Mouse (Mus musculus) embryonic facial prominence, embryonic 11.5 days (tissue): ENCODE data around the gene Olfr263. TPM values are rescaled to one million over a fixed set of nuclear protein-coding genes. Genes with fewer than 3 reads are reported as not detected.
A peak's percentile ranks its signal among the peaks of the same experiment; 100 is the strongest.

Source experiments
- ATAC-seq: fragments of 200-750 bp; cut with Nextera tagmentation; replicated peaks from 2 replicates; pipeline ENCODE4 v1.8.0; 2017; ENCODE audit warnings: low read depth; ENCODE audit not compliant: insufficient number of reproducible peaks, low FRiP score, low TSS enrichment
- DNase-seq: peaks from one replicate; pipeline ENCODE4 v3.0.0-alpha.2; 2015; ENCODE audit warnings: low spot score
- H3K27ac ChIP-seq: fragments of 300-500 bp; sonication (generic); replicated peaks from 2 replicates; pipeline ENCODE4 v1.5.1; 2014; ENCODE audit warnings: mild to moderate bottlenecking, low read depth, low read length, control low read depth
- H3K27me3 ChIP-seq: fragments of 300-500 bp; sonication (generic); 2 replicates; pipeline ENCODE4 v1.6.1; 2014; ENCODE audit warnings: mild to moderate bottlenecking, low read length, moderate library complexity, mixed read lengths; ENCODE audit not compliant: control insufficient read depth, insufficient read depth
- H3K36me3 ChIP-seq: fragments of 300-500 bp; sonication (generic); replicated peaks from 2 replicates; pipeline ENCODE4 v1.6.1; 2014; ENCODE audit warnings: low read depth, mild to moderate bottlenecking, low read length, moderate library complexity, mixed read lengths; ENCODE audit not compliant: control insufficient read depth, insufficient read depth
- H3K4me1 ChIP-seq: fragments of 300-500 bp; sonication (generic); 2 replicates; pipeline ENCODE4 v1.6.1; 2014; ENCODE audit warnings: low read length, mixed read lengths; ENCODE audit not compliant: control insufficient read depth, insufficient read depth
- H3K4me2 ChIP-seq: fragments of 300-500 bp; sonication (generic); 2 replicates; pipeline ENCODE4 v1.6.1; 2014; ENCODE audit warnings: low read depth, mild to moderate bottlenecking, control low read depth, low read length, moderate library complexity
- H3K4me3 ChIP-seq: fragments of 300-500 bp; sonication (generic); 2 replicates; pipeline ENCODE4 v1.5.1; 2014; ENCODE audit warnings: low read depth, low read length, control low read depth
- H3K9ac ChIP-seq: fragments of 300-500 bp; sonication (generic); replicated peaks from 2 replicates; pipeline ENCODE4 v1.6.1; 2014; ENCODE audit warnings: mild to moderate bottlenecking, control low read depth, low read length
- H3K9me3 ChIP-seq: fragments of 300-500 bp; sonication (generic); replicated peaks from 2 replicates; pipeline ENCODE4 v1.6.1; 2016; ENCODE audit warnings: mild to moderate bottlenecking, low read length, inconsistent platforms, mixed read lengths; ENCODE audit not compliant: control insufficient read depth
- WGBS: fragments of 180-500 bp; shearing (Covaris S2); extraction: QIAGEN DNeasy Blood & Tissue Kit; methylation state at CpG from one replicate; pipeline ENCODE4 v1.1.7; 2014; 5-methylcytosine and 5-hydroxymethylcytosine counted together
- polyA plus RNA-seq: library from polyadenylated mRNA; unstranded; fragments of >200 nt; fragmentation: Nextera tagmentation; extraction: Ambion mirVana; gene quantifications from 2 replicates; pipeline ENCODE4 v1.2.1, GENCODE M21; 2014

The Olfr263 gene
- polyA plus RNA-seq, 1 experiment from 2014 or later = not detected

- Histone ChIP-seq H3K36me3 (no peaks in the 10 kb centered on the region), H3K9ac (peak overlapping the region; percentile 56), H3K4me1 (no peaks in the 10 kb centered on the region), H3K27ac (no peak overlapping the region), H3K9me3 (no peaks in the 10 kb centered on the region), H3K4me2 (peak overlapping the region; percentile 34), H3K27me3 (no peaks in the 10 kb centered on the region), H3K4me3 (peak overlapping the region; percentile 48)
- 1% methylated on average over 12 of the region's 12 CpGs for WGBS
- ATAC-seq = 0 out of 2 replicates have a peak, but pooled peaks have one; percentile 29
- DNase-seq = peak; percentile 81
Measured at GRCm38 (mm10) chr13:21171600-21172150, 42.2 kb downstream of the Olfr263 start.

GRCm38 (mm10) chr13:21172241-21173027, 43.0 kb downstream of the Olfr263 start:
- Histone ChIP-seq H3K4me3 (peak overlapping the region; percentile 48), H3K27ac (no peak overlapping the region), H3K36me3 (no peaks in the 10 kb centered on the region), H3K4me1 (no peaks in the 10 kb centered on the region), H3K9ac (no peak overlapping the region), H3K9me3 (no peaks in the 10 kb centered on the region), H3K4me2 (peak overlapping the region; percentile 56), H3K27me3 (no peaks in the 10 kb centered on the region)
- under 1% methylated on average over 16 of the region's 16 CpGs for WGBS
- ATAC-seq (peak; percentile 51), DNase-seq (peak; percentile 87)

- WGBS = under 1% methylated on average over 11 of the region's 11 CpGs
- ATAC-seq (peak; percentile 27), DNase-seq (peak; percentile 89)
- H3K4me1 ChIP-seq = no peaks in the 10 kb centered on the region
- no peaks in the 10 kb centered on the region for H3K27me3 ChIP-seq
- H3K27ac ChIP-seq = no peak overlapping the region
- peak overlapping the region; percentile 10 for H3K9ac ChIP-seq
- no peaks in the 10 kb centered on the region for H3K9me3 ChIP-seq
- peak overlapping the region; percentile 48 for H3K4me3 ChIP-seq
- peak overlapping the region; percentile 56 for H3K4me2 ChIP-seq
- no peaks in the 10 kb centered on the region for H3K36me3 ChIP-seq
Measured at GRCm38 (mm10) chr13:21173072-21173471, 43.6 kb downstream of the Olfr263 start.

- DNase-seq (no peak), ATAC-seq (no peak)
- no peak overlapping the region for H3K4me3 ChIP-seq
- no peak overlapping the region for H3K9ac ChIP-seq
- no peaks in the 10 kb centered on the region for H3K4me1 ChIP-seq
- no peaks in the 10 kb centered on the region for H3K27me3 ChIP-seq
- 66% methylated on average over 11 of the region's 11 CpGs for WGBS
- no peaks in the 10 kb centered on the region for H3K9me3 ChIP-seq
- H3K27ac ChIP-seq = no peak overlapping the region
- no peak overlapping the region for H3K4me2 ChIP-seq
- no peaks in the 10 kb centered on the region for H3K36me3 ChIP-seq
Measured at GRCm38 (mm10) chr13:21176733-21177132, 47.3 kb downstream of the Olfr263 start.

GRCm38 (mm10) chr13:21177657-21178056, 48.2 kb downstream of the Olfr263 start:
- Histone ChIP-seq H3K4me1 (peaks cover 4% of the 10 kb centered on the region; the same call in 1 of the 2 replicates), H3K27ac (no peak overlapping the region; the same call in 1 of the 2 replicates), H3K9ac (no peak overlapping the region), H3K36me3 (no peaks in the 10 kb centered on the region; the same call in 1 of the 2 replicates), H3K4me3 (no peak overlapping the region), H3K9me3 (no peaks in the 10 kb centered on the region), H3K4me2 (no peak overlapping the region), H3K27me3 (no peaks in the 10 kb centered on the region)
- ATAC-seq (no peak), DNase-seq (peak; percentile 28)
- WGBS = 63% methylated on average over 5 of the region's 5 CpGs

GRCm38 (mm10) chr13:21178364-21178763, 48.9 kb downstream of the Olfr263 start:
- DNase-seq (no peak), ATAC-seq (no peak)
- H3K27me3 ChIP-seq = no peaks in the 10 kb centered on the region
- H3K27ac ChIP-seq = no peak overlapping the region
- no peaks in the 10 kb centered on the region; the same call in 1 of the 2 replicates for H3K36me3 ChIP-seq
- no peak overlapping the region for H3K4me3 ChIP-seq
- no peak overlapping the region for H3K9ac ChIP-seq
- no peak overlapping the region for H3K4me2 ChIP-seq
- 77% methylated on average over 5 of the region's 5 CpGs for WGBS
- H3K9me3 ChIP-seq = no peaks in the 10 kb centered on the region
- H3K4me1 ChIP-seq = peaks cover 4% of the 10 kb centered on the region; the same call in 1 of the 2 replicates

GRCm38 (mm10) chr13:21179367-21179723, 49.9 kb downstream of the Olfr263 start, which contains the start of gene Trim27:
Gene Trim27, plus strand, starts transcription at chr13:21179445.
- Histone ChIP-seq H3K4me1 (peaks cover 4% of the 10 kb centered on the region; the same call in 1 of the 2 replicates), H3K9ac (peak within 1 kb of the TSS; percentile 95), H3K4me3 (peak within 1 kb of the TSS; percentile 100), H3K27me3 (no peaks in the 10 kb centered on the region), H3K4me2 (peak within 1 kb of the TSS; percentile 81), H3K36me3 (peaks cover 6% of the 10 kb centered on the region), H3K27ac (peak within 1 kb of the TSS; percentile 94), H3K9me3 (no peaks in the 10 kb centered on the region)
- ATAC-seq (peak; percentile 58), DNase-seq (no peak)
- WGBS = under 1% methylated on average over 15 of the region's 15 CpGs
